Mouse (Mus musculus) E14TG2a.4 (cell line): ENCODE measurements at regions not wholly inside any gene's neighbourhood (a gene's known extent, or its start where the extent isn't known, plus 50 kb on each side); places are given as distances from the start of the nearest gene placed in this dataset.

Experiments used
- CTCF ChIP-seq: conservative IDR thresholded peaks from 2 replicates; pipeline ENCODE4 v1.5.1; 2014; ENCODE audit warnings: low read length
- NANOG ChIP-seq: IDR thresholded peaks from 2 replicates; pipeline ENCODE4 v1.6.1; 2014; ENCODE audit warnings: borderline replicate concordance, low read length, mixed read lengths
- POU5F1 ChIP-seq: IDR thresholded peaks from 2 replicates; pipeline ENCODE4 v1.6.1; 2014; ENCODE audit warnings: low read length, borderline replicate concordance

GRCm38 (mm10) chr2:108158311-108158710 lies 867.9 kb downstream of the Kcna4 start:
- TF ChIP-seq CTCF: no peak
- TF ChIP-seq POU5F1: no peak
- TF ChIP-seq NANOG: no peak
